Mouse (Mus musculus) ES-CJ7 (cell line): ENCODE measurements at regions not wholly inside any gene's neighbourhood (a gene's known extent, or its start where the extent isn't known, plus 50 kb on each side); places are given as distances from the start of the nearest gene placed in this dataset.
A peak's percentile ranks its signal among the peaks of the same experiment; 100 is the strongest.

ENCODE experiments used
- DNase-seq: peaks from one replicate; pipeline ENCODE4 v3.0.0; 2011; ENCODE audit warnings: low read depth, low spot score

DNA sequence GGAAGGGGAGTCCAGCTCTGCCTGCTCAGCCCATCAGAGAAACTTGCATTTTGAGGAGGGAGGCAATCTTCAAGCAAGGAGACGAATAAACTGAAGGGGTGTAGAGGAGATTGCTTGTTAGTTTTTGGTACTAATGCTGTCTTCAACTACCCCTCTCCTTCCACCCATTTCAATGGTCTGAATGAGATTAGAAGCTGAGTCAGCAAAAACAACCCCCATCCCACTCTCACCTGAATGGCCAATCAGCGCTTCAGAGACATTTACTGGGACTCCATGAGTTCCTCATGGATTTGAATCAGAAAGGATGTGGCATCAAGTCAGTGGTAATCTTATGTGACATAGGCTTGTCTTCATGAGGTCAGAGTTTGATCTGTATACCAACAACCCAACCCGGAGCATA, 180.0 kb upstream of the Nlrp1b start:
- no peak for DNase-seq

- DNase-seq = no peak
Measured at GRCm38 (mm10) chr11:71411958-71412357, 181.4 kb upstream of the Nlrp1b start.

GRCm38 (mm10) chr11:71414403-71415140, 184.0 kb upstream of the Nlrp1b start:
- no peak for DNase-seq

GRCm38 (mm10) chr11:71415451-71415850, 184.9 kb upstream of the Nlrp1b start:
- peak; percentile 54 for DNase-seq

DNA sequence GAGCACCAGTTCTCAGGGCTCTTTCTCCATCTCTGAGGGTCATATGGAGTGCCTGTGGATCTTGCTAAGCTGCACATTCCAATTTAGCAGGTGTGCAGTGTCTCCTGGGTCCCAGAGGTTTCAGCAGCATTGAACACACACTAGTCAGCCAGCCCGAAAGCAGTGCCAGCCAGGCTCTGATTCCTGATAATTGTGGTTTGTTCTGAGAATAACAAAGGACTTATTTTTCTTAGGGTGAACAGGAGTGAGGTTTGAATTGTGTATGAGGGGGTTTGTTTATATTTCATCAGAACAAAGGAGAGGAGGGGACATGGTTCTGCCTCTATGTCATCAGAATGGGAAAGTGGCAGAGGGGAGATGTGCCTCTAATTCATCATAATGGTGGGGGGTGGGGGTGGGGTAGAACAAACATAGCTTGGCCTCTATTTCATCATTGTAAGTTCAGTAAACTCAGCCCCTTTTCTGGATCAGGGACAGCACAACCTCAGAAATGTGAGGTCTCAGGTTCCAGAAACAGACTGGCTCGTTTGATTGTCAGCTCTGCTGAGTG, 191.8 kb upstream of the Nlrp1b start:
- DNase-seq = no peak

- DNase-seq = no peak
Measured at GRCm38 (mm10) chr11:71423242-71423641, 192.7 kb upstream of the Nlrp1b start.

DNA sequence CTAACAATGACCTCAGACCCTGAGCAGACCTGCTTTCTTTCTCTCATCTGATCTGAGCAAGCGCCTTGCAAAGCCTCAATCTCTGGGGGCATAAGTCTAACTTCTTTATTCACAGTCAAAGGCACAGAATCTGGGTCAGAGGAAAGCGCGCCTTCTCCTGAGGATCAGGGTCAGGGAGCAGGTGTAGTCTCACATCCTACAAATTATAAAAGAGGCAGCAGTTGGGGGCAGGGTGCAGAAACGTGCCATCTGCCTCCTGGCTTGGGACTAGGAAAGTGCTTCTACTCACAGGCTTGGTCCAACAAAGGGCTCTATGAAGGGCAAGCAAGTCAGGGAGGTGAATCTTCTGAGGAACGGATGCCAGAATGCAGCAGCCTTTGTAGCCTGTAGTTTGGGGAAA, 194.3 kb upstream of the Nlrp1b start:
- no peak for DNase-seq

DNA sequence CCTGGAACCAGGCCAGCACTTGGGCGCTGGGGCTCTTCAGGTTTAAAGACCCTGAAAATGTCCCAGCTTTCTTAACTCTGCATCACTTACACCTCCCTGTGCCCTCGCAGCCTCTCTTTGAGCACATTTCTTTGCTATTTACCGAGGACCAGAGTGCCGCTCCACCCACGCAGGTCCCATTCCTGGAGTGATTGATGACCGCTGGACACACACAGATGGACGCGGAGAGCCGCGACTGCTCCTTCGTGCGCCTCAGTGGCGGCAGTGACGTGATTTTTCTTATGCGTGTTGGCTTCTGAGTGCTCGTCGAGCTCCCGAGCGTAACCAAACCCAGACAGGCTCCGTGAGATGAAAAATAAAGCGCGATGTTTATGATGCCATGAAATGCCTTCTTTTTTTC, 199.2 kb upstream of the Nlrp1b start:
- DNase-seq = no peak

DNA sequence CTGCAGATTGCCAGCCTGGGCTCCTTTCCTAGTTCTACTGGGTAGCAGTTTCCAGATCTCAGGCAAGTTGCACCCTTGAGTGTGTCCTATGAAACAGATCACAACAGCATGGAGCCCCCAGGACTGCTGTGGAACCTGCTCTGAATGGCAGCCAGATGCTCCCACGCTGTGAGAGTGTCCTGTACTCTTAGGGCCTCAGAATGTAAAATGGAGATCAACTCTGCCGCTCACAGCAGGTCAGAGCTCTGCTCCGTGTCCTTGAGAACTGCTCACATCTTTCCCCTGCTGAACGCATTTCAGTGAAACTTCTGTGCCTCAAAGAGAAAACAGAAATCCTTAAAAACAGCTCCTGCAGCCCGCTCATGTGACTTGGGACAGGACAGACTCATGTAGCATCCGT, 203.7 kb upstream of the Nlrp1b start:
- DNase-seq = no peak

DNA sequence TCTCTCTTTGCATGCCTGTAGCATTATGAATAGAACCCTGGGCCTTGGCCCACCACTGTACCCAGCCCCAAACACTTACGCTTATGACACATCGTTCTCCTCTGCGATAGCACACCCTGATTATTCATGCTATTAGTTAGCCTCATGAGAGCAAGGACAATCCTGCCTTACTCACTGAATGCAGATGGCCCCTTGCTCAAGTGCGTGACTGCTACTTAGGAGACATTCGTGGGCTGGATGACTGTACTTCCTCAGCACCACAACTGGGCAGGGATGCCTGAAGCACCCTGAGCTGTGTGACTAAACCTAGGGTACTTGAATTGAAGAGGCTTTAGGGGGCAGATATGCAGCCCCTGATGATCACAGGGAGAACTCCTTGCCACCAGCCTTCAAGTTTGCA, 204.4 kb upstream of the Nlrp1b start:
- DNase-seq = no peak

- no peak for DNase-seq
Measured at GRCm38 (mm10) chr11:71435745-71436144, 205.2 kb upstream of the Nlrp1b start.

- DNase-seq = no peak
Measured at GRCm38 (mm10) chr11:71436335-71436734, 205.8 kb upstream of the Nlrp1b start.

- no peak for DNase-seq
Measured at GRCm38 (mm10) chr11:71436801-71437200, 206.3 kb upstream of the Nlrp1b start.

- no peak for DNase-seq
Measured at GRCm38 (mm10) chr11:71439871-71440270, 209.3 kb upstream of the Nlrp1b start.

GRCm38 (mm10) chr11:71440392-71440791, 209.9 kb upstream of the Nlrp1b start:
- DNase-seq = no peak

GRCm38 (mm10) chr11:71444056-71444455, 213.5 kb upstream of the Nlrp1b start:
- DNase-seq = no peak

GRCm38 (mm10) chr11:71446641-71447040, 216.1 kb upstream of the Nlrp1b start:
- DNase-seq = no peak

GRCm38 (mm10) chr11:71447841-71448745, 217.6 kb upstream of the Nlrp1b start:
- no peak for DNase-seq

DNA sequence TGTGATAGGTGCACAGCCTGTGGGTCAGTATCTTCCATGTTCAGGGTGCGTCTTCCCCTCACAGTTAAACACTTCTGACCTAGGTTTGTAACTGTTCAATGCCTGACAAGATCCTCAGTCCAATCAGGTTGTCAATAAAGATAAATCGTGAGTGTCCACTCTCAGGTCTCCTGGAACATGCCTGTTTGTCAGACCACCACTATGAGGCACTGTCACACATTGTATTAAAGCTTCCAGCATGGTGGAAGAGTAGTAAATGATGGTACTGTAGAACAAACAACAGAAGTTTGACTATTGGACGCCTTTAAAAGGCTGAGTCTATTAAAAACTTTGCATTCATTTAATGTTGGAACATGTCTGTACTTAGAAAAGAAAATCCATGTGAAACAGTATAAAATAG, 249.6 kb upstream of the Nlrp1b start:
- DNase-seq = no peak

DNA sequence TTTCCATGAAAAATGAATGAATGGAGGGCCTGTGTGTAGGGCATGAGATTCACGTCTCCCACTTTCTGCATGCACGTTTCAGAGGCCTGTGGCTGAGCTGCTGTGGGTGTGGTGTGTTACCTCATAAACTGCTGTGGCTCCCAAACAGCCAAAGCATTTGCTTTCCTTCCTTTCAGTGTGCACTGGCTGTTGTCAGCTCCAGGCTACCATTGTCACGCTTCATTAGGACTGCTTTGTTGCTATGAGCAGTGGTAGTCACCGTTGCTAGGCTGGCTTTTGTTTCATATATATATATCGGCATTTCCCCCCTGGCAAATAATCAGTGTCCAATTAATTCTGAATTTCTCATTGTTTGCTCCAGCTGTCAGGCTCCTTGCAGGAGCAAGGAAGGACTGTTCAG, 251.9 kb upstream of the Wscd1 start:
- DNase-seq = no peak

DNA sequence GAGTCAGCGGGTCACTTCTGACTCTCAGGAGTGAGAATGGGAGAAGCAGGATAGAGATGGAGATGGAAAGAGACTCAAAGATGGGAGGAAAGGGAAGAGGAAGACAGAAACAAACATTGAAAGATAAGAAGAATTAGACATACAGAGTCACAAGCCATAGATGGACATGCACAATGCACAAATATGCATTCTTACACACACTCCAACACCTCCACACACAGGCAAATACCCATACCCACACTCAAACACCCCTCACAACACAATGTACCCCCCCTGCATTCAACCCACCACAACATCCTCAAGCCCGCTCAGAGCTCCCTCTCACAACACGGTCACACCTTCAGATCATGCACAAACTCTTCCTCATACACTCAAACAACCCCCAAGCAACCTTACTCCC, 251.4 kb upstream of the Wscd1 start:
- no peak for DNase-seq

- peak; percentile 95 for DNase-seq
Measured at GRCm38 (mm10) chr11:71502156-71502555, 247.6 kb upstream of the Wscd1 start.
